Mouse (Mus musculus) liver, embryonic 14.5 days (tissue): ENCODE measurements around the gene Lmx1b.
A peak's percentile ranks its signal among the peaks of the same experiment; 100 is the strongest.

Source experiments
- CTCF ChIP-seq: IDR thresholded peaks from 2 replicates; pipeline ENCODE4 v1.5.1; 2016; ENCODE audit warnings: antibody characterized with exemption, low read depth, control low read depth
- EP300 ChIP-seq: IDR thresholded peaks from 2 replicates; pipeline ENCODE4 v1.6.1; 2016; ENCODE audit warnings: antibody characterized with exemption, low read depth

DNA sequence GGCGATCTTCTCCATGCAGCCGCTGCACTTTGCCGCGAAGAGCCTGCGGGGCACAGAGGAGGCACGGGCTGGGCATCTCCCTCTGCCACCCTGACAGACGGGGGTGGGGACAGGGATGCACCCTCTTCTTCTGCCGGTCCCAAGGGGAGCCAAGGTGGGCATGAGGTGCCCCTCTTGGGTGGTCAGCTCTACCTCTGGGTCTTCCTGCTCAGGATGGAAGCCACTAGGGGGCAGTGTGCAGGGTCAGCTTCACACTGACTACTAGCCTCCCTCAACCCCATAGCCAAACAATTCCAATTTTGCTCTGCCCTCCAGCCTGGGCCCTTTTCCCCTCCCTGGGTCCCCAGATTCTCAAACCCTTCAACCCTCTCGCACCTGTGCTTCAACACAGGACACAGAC is 71.1 kb downstream of the Lmx1b start:
- TF ChIP-seq CTCF (peak; percentile 71), EP300 (no peak)
